26 mouse cellular contexts compared by ENCODE assay signal in the genomic region with DNA sequence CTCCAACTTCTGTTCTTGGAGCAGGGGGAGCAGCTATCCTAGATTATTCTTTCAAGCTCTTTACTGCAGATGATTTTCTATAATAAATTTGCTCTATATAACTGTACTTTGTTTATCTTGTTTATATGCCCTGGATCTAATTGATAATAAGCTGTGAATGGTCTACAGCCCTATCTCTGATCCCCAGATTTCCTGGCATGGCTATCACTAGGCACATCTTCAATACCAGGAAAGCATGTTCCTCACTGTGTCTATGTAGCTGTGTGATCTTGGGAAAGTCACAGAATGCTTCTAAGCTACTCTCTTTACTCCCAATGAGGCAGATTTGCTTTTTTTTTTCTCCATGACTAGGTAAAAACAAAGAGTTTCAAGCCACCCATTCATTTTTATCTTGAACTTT.
A peak's percentile ranks its signal among the peaks of the same experiment; 100 is the strongest.
DNase-seq lines count a peak whose midpoint lies in the region; ATAC-seq and TF ChIP-seq lines count a peak whose summit lies in the region.
"Had no signal": no experiment of that assay in that cellular context is flagged by ENCODE, and none has a peak within 500 bp of the region (broad histone marks: within the 10 kb centered on the region; RNA-seq: fewer than 3 reads in every experiment).

No protein-coding gene starts in this region.

- H3K4me3 ChIP-seq in liver, embryonic 12.5 days: no peak overlapping the region
- H3K4me3 ChIP-seq in liver, postnatal 0 days (ENCODE audit: low read depth, low read length): no peak overlapping the region
- H3K4me3 ChIP-seq in G1E (ENCODE audit: low read depth, low read length): no peak overlapping the region
- no peak overlapping the region for H3K4me3 ChIP-seq in liver, embryonic 13.5 days (replicated peaks)
- no peak overlapping the region for H3K4me3 ChIP-seq in liver, embryonic 16.5 days (ENCODE audit: low read depth, low read length)
- no peak overlapping the region for H3K4me3 ChIP-seq in hindbrain, embryonic 13.5 days
- H3K4me3 ChIP-seq in left cerebral cortex, adult 2 months: no peak overlapping the region
- H3K4me3 ChIP-seq: embryonic facial prominence, embryonic 10.5 days; embryonic facial prominence, embryonic 12.5 days; forebrain, embryonic 13.5 days; forebrain, embryonic 15.5 days had no signal

- no peak overlapping the region for H3K27ac ChIP-seq in liver, embryonic 12.5 days
- no peak overlapping the region for H3K27ac ChIP-seq in liver, postnatal 0 days (ENCODE audit: low read depth)
- H3K27ac ChIP-seq in liver, embryonic 13.5 days: no peak overlapping the region
- H3K27ac ChIP-seq in liver, embryonic 16.5 days (ENCODE audit: low read length): no peak overlapping the region
- H3K27ac ChIP-seq in hindbrain, embryonic 13.5 days: no peak overlapping the region
- no peak overlapping the region for H3K27ac ChIP-seq in left cerebral cortex, adult 2 months
- H3K27ac ChIP-seq: embryonic facial prominence, embryonic 10.5 days; embryonic facial prominence, embryonic 12.5 days; forebrain, embryonic 13.5 days; forebrain, embryonic 15.5 days had no signal

- no peak for TF ChIP-seq EP300 in liver, postnatal 0 days (IDR thresholded peaks at IDR 0.05; ENCODE audit: low read depth)

- peak; percentile 81 for ATAC-seq in liver, embryonic 12.5 days
- ATAC-seq in liver, postnatal 0 days: no peak; the same call in 1 of the 2 replicates
- peak; percentile 95 for ATAC-seq in G1E (ENCODE audit: extremely low read depth, insufficient number of reproducible peaks, low FRiP score, poor library complexity, severe bottlenecking)
- ATAC-seq in liver, embryonic 13.5 days (ENCODE audit: low read depth): peak; percentile 81
- ATAC-seq in liver, embryonic 16.5 days (ENCODE audit: low read depth): 0 out of 2 replicates have a peak, but pooled peaks have one; percentile 37
- no peak for ATAC-seq in hindbrain, embryonic 13.5 days (ENCODE audit: low FRiP score)
- ATAC-seq: activated CD4-positive, CD25-positive, alpha-beta regulatory T cell, adult 4 months; CD4-positive, CD25-positive, alpha-beta regulatory T cell, adult 4 months; forebrain, embryonic 13.5 days; forebrain, embryonic 15.5 days; forebrain, postnatal 0 days; Patski had no signal

- H3K9me3 ChIP-seq in liver, embryonic 12.5 days (replicated peaks): no peaks in the 10 kb centered on the region
- H3K9me3 ChIP-seq in liver, postnatal 0 days (ENCODE audit: low read length): no peaks in the 10 kb centered on the region
- no peaks in the 10 kb centered on the region for H3K9me3 ChIP-seq in G1E (replicated peaks)
- no peaks in the 10 kb centered on the region for H3K9me3 ChIP-seq in liver, embryonic 13.5 days (replicated peaks)
- H3K9me3 ChIP-seq in liver, embryonic 16.5 days (replicated peaks; ENCODE audit: control insufficient read depth, low read length): no peaks in the 10 kb centered on the region
- H3K9me3 ChIP-seq in hindbrain, embryonic 13.5 days: no peaks in the 10 kb centered on the region
- H3K9me3 ChIP-seq: embryonic facial prominence, embryonic 10.5 days; embryonic facial prominence, embryonic 12.5 days; forebrain, embryonic 13.5 days; forebrain, embryonic 15.5 days had no signal

- no peak overlapping the region for H3K9ac ChIP-seq in liver, embryonic 12.5 days
- H3K9ac ChIP-seq in liver, postnatal 0 days (replicated peaks): no peak overlapping the region
- no peak overlapping the region for H3K9ac ChIP-seq in liver, embryonic 13.5 days
- no peak overlapping the region for H3K9ac ChIP-seq in liver, embryonic 16.5 days (ENCODE audit: low read depth, low read length)
- no peak overlapping the region for H3K9ac ChIP-seq in hindbrain, embryonic 13.5 days
- H3K9ac ChIP-seq: embryonic facial prominence, embryonic 12.5 days; forebrain, embryonic 13.5 days; forebrain, embryonic 15.5 days; forebrain, postnatal 0 days had no signal

- DNase-seq in liver, postnatal 0 days: no peak
- DNase-seq in G1E (ENCODE audit: low spot score): peak; percentile 8
- no peak for DNase-seq in liver, embryonic 13.5 days
- DNase-seq in left cerebral cortex, adult 2 months (ENCODE audit: extremely low spot score in 1 of 2, low spot score in 2 of 2): no peak
- no peak for DNase-seq in right cerebral cortex, adult 2 months (ENCODE audit: low spot score in 2 of 2)
- DNase-seq: adrenal gland, adult 8-10 months; adrenal gland, postnatal 14 days; adrenal gland, postnatal 36 days; B cell, adult 2 months; cerebellum, adult 11-12 months; cerebellum, adult 2 months; cerebellum, adult 9-10 months; cerebellum, postnatal 10 days; cerebellum, postnatal 25 days; forebrain, postnatal 0 days had no signal

- H3K27me3 ChIP-seq in liver, embryonic 12.5 days (replicated peaks): no peaks in the 10 kb centered on the region
- H3K27me3 ChIP-seq in liver, postnatal 0 days (ENCODE audit: insufficient read depth, low read length): no peaks in the 10 kb centered on the region
- H3K27me3 ChIP-seq in G1E (ENCODE audit: insufficient read depth, low read length): no peaks in the 10 kb centered on the region
- no peaks in the 10 kb centered on the region for H3K27me3 ChIP-seq in liver, embryonic 13.5 days
- H3K27me3 ChIP-seq in liver, embryonic 16.5 days (ENCODE audit: control insufficient read depth, insufficient read depth, low read depth, low read length): no peaks in the 10 kb centered on the region
- H3K27me3 ChIP-seq in hindbrain, embryonic 13.5 days: no peaks in the 10 kb centered on the region
- H3K27me3 ChIP-seq: CH12.LX; embryonic facial prominence, embryonic 12.5 days; forebrain, embryonic 13.5 days; forebrain, embryonic 15.5 days; Patski had no signal

- no peak for TF ChIP-seq CTCF in liver, postnatal 0 days (IDR thresholded peaks at IDR 0.05; ENCODE audit: low read depth)
- no peak for TF ChIP-seq CTCF in G1E (IDR thresholded peaks at IDR 0.05; ENCODE audit: low read depth, low read length)
- TF ChIP-seq CTCF in left cerebral cortex, adult 2 months (IDR thresholded peaks at IDR 0.05): no peak

- no peak overlapping the region for H3K4me2 ChIP-seq in liver, embryonic 12.5 days
- no peak overlapping the region for H3K4me2 ChIP-seq in liver, postnatal 0 days (ENCODE audit: low read depth, low read length)
- no peak overlapping the region for H3K4me2 ChIP-seq in liver, embryonic 13.5 days
- H3K4me2 ChIP-seq in liver, embryonic 16.5 days (ENCODE audit: low read depth, low read length): no peak overlapping the region
- H3K4me2 ChIP-seq in hindbrain, embryonic 13.5 days: no peak overlapping the region
- H3K4me2 ChIP-seq: embryonic facial prominence, embryonic 12.5 days; forebrain, embryonic 13.5 days; forebrain, embryonic 15.5 days had no signal

- intact Hi-C loops in left cerebral cortex, adult 2 months (cut with DNase I): no loop called here

- peaks cover 2% of the 10 kb centered on the region; the same call in 1 of the 2 replicates for H3K4me1 ChIP-seq in liver, embryonic 12.5 days
- no peaks in the 10 kb centered on the region for H3K4me1 ChIP-seq in liver, postnatal 0 days (ENCODE audit: insufficient read depth)
- peaks cover 34% of the 10 kb centered on the region for H3K4me1 ChIP-seq in G1E (ENCODE audit: insufficient read depth, low read depth, low read length)
- peaks cover 3% of the 10 kb centered on the region; the same call in 1 of the 2 replicates for H3K4me1 ChIP-seq in liver, embryonic 13.5 days (replicated peaks)
- H3K4me1 ChIP-seq in liver, embryonic 16.5 days (ENCODE audit: control insufficient read depth, low read depth, low read length): no peaks in the 10 kb centered on the region
- H3K4me1 ChIP-seq in hindbrain, embryonic 13.5 days (replicated peaks): no peaks in the 10 kb centered on the region
- H3K4me1 ChIP-seq: embryonic facial prominence, embryonic 10.5 days; forebrain, embryonic 13.5 days; forebrain, embryonic 15.5 days had no signal

- no peaks in the 10 kb centered on the region for H3K36me3 ChIP-seq in liver, embryonic 12.5 days
- H3K36me3 ChIP-seq in liver, postnatal 0 days (replicated peaks; ENCODE audit: insufficient read depth, low read length): no peaks in the 10 kb centered on the region
- no peaks in the 10 kb centered on the region for H3K36me3 ChIP-seq in G1E (replicated peaks)
- H3K36me3 ChIP-seq in liver, embryonic 13.5 days: no peaks in the 10 kb centered on the region
- H3K36me3 ChIP-seq in liver, embryonic 16.5 days (ENCODE audit: control insufficient read depth, insufficient read depth): no peaks in the 10 kb centered on the region
- H3K36me3 ChIP-seq in hindbrain, embryonic 13.5 days: no peaks in the 10 kb centered on the region
- H3K36me3 ChIP-seq: embryonic facial prominence, embryonic 10.5 days; embryonic facial prominence, embryonic 12.5 days; forebrain, embryonic 15.5 days had no signal

Comparison
In these comparisons a context has a peak if more than half of its experiments do, and no peak if none do; other contexts are left out.
1. ATAC-seq: peak in liver, embryonic 12.5 days (single experiment), G1E (single experiment), liver, embryonic 13.5 days (single experiment) and liver, embryonic 16.5 days (single experiment); none in liver, postnatal 0 days (single experiment) and hindbrain, embryonic 13.5 days (single experiment).